Mouse (Mus musculus) embryonic fibroblast, embryonic 13.5 days (primary cell): ENCODE results near the gene H60b.
"Not testable (repeated sequence)": the region's sequence is repeated elsewhere in the genome, so short reads cannot be mapped to it uniquely, and the experiment has no call there.

ENCODE experiments used
- CTCF ChIP-seq: IDR thresholded peaks from 2 replicates; pipeline ENCODE4 v1.5.1; 2011; ENCODE audit warnings: mild to moderate bottlenecking, control low read depth, low read length, moderate library complexity, borderline replicate concordance; ENCODE audit not compliant: insufficient read depth
- POLR2A ChIP-seq: IDR thresholded peaks from 2 replicates; pipeline ENCODE4 v1.6.1; 2011; ENCODE audit warnings: low read depth, mild to moderate bottlenecking, control low read depth, low read length, moderate library complexity

- TF ChIP-seq POLR2A, CTCF: not testable (repeated sequence)
Measured at GRCm38 (mm10) chr10:22169116-22169515, 10.7 kb downstream of the H60b start.
